Mouse (Mus musculus) neural tube, embryonic 11.5 days (tissue): ENCODE results near the gene Mxra7. TPM values are rescaled to one million over a fixed set of nuclear protein-coding genes. Genes with fewer than 3 reads are reported as not detected.

Source experiments
- ATAC-seq: fragments of 200-750 bp; cut with Nextera tagmentation; 2 replicates; pipeline ENCODE4 v1.8.0; 2017; ENCODE audit warnings: moderate number of reproducible peaks, mild to moderate bottlenecking, moderate TSS enrichment, moderate library complexity; ENCODE audit not compliant: insufficient read depth, low FRiP score, low TSS enrichment
- DNase-seq: peaks from one replicate; pipeline ENCODE4 v3.0.0-alpha.2; 2015; ENCODE audit warnings: low spot score
- H3K27ac ChIP-seq: fragments of 300-500 bp; sonication (generic); 2 replicates; pipeline ENCODE4 v1.5.1; 2014; ENCODE audit warnings: low read depth, mild to moderate bottlenecking, low read length
- H3K27me3 ChIP-seq: fragments of 300-500 bp; sonication (generic); 2 replicates; pipeline ENCODE4 v1.6.1; 2014; ENCODE audit warnings: mild to moderate bottlenecking, low read length, mixed read lengths; ENCODE audit not compliant: control insufficient read depth, insufficient read depth
- H3K36me3 ChIP-seq: fragments of 300-500 bp; sonication (generic); 2 replicates; pipeline ENCODE4 v1.6.1; 2014; ENCODE audit warnings: mild to moderate bottlenecking, low read length, moderate library complexity, mixed read lengths; ENCODE audit not compliant: control insufficient read depth, insufficient read depth
- H3K4me1 ChIP-seq: fragments of 300-500 bp; sonication (generic); 2 replicates; pipeline ENCODE4 v1.6.1; 2014; ENCODE audit warnings: low read length, mixed read lengths; ENCODE audit not compliant: control insufficient read depth, insufficient read depth
- H3K4me2 ChIP-seq: fragments of 300-500 bp; sonication (generic); 2 replicates; pipeline ENCODE4 v1.6.1; 2014; ENCODE audit warnings: low read depth, mild to moderate bottlenecking, moderate library complexity
- H3K4me3 ChIP-seq: fragments of 300-500 bp; sonication (generic); 2 replicates; pipeline ENCODE4 v1.5.1; 2014; ENCODE audit warnings: low read depth, low read length
- H3K9ac ChIP-seq: fragments of 300-500 bp; sonication (generic); 2 replicates; pipeline ENCODE4 v1.6.1; 2014; ENCODE audit warnings: mild to moderate bottlenecking, low read length
- H3K9me3 ChIP-seq: fragments of 300-500 bp; sonication (generic); 2 replicates; pipeline ENCODE4 v1.6.1; 2016; ENCODE audit warnings: low read length; ENCODE audit not compliant: control insufficient read depth
- WGBS: fragments of 180-500 bp; shearing (Covaris S2); extraction: QIAGEN DNeasy Blood & Tissue Kit; methylation state at CpG from one replicate; pipeline ENCODE4 v1.1.7; 2014; 5-methylcytosine and 5-hydroxymethylcytosine counted together
- polyA plus RNA-seq: library from polyadenylated mRNA; unstranded; fragments of >200 nt; fragmentation: Nextera tagmentation; extraction: Ambion mirVana; gene quantifications from 2 replicates; pipeline ENCODE4 v1.2.1, GENCODE M21; 2014

Mxra7 gene
- polyA plus RNA-seq, 1 experiment from 2014 or later = 51.1 TPM

DNA sequence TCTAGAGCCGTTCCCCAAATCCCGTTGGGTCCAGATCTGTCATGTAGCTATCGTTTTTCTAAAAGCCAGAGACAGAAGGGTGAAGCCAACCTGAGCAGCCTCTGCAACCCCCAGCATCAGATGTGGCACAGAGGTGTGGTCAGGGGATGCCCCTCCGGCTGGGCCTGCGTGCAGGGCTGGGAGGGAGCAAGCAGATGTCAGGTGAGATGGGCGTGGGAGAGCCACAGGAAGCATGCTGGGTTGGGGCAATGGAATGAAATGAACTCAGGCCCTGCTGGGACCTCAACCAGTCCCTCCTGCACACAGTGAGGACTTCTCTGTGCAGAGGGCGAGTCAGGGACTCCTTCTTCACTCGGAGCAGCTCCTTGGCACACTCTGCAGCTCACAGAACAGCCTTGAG is 18.3 kb downstream of the Mxra7 start:
- Histone ChIP-seq H3K9ac (no peak overlapping the region), H3K4me1 (peaks cover 42% of the 10 kb centered on the region), H3K9me3 (no peaks in the 10 kb centered on the region), H3K4me2 (no peak overlapping the region), H3K36me3 (no peaks in the 10 kb centered on the region), H3K4me3 (no peak overlapping the region), H3K27ac (no peak overlapping the region), H3K27me3 (no peaks in the 10 kb centered on the region)
- ATAC-seq (no peak), DNase-seq (no peak)
- WGBS = 74% methylated on average over 8 of the region's 8 CpGs

GRCm38 (mm10) chr11:116808811-116809395 is 18.9 kb downstream of the Mxra7 start:
- no peak for DNase-seq
- Histone ChIP-seq H3K4me2 (no peak overlapping the region), H3K4me3 (no peak overlapping the region), H3K9ac (no peak overlapping the region), H3K9me3 (no peaks in the 10 kb centered on the region), H3K27ac (no peak overlapping the region), H3K4me1 (peaks cover 36% of the 10 kb centered on the region), H3K36me3 (no peaks in the 10 kb centered on the region), H3K27me3 (no peaks in the 10 kb centered on the region)
- WGBS = 81% methylated on average over 11 of the region's 11 CpGs
- ATAC-seq = no peak

DNA sequence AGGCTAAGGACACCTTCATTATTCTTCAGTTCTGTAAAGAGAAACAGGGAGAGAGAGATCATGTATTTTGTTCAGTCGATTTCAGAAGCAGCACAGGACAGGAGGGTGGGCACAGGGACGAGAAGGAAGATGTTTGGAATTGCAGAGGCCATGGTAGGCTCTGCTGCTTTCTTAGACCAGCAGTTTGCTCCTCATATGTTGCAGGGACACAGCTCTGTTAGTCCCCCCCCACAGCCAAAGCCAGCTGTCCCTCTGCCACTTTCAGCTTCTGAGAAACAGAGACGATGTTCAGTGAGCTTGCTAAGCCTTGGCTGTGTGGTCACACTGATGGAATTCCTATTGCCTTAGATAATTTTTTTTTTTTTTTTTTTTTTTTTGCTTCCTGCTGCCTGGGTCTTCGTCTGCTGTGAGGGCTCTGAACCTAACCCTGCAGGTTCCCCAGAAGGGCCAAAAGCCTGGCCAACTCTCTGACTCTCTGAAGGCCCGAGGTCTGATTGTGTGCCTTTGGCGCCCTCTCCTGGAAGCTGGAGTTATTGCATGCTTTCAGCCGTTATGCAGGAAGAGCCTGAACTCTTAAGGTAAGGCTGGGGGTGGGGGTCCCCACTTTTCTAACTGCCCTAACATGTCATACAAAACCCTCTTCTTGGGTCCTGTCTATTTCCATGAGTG is 19.8 kb downstream of the Mxra7 start:
- Histone ChIP-seq H3K27me3 (no peaks in the 10 kb centered on the region), H3K9ac (no peak overlapping the region), H3K36me3 (no peaks in the 10 kb centered on the region), H3K4me2 (no peak overlapping the region), H3K27ac (no peak overlapping the region), H3K4me1 (peaks cover 28% of the 10 kb centered on the region), H3K4me3 (no peak overlapping the region), H3K9me3 (no peaks in the 10 kb centered on the region)
- 32% methylated on average over 7 of the region's 7 CpGs for WGBS
- ATAC-seq = no peak
- peak; percentile 83 for DNase-seq

DNA sequence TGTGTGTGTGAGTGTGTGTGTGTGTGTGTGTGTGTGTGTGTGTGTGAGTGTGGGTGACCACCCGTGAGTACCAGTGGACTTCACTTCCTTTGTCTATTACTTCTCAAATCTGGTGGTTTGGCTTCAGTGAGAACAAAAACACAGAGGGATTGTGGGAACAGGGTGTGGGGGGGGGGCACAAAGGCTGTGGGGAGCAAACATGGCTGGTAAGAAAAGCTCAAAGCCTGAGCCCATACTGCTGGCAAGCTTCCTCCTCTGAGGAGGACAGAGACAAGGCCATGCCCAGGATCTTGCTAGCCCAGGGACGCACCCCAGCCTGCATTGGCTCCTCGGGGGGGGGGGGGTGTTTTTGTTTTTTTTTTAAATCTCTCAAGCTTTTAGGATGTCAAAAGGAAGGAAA is 20.3 kb downstream of the Mxra7 start:
- WGBS = 86% methylated on average over 2 of the region's 3 CpGs
- H3K4me1 ChIP-seq = peaks cover 23% of the 10 kb centered on the region
- no peak overlapping the region for H3K9ac ChIP-seq
- no peaks in the 10 kb centered on the region for H3K36me3 ChIP-seq
- no peak overlapping the region for H3K4me3 ChIP-seq
- DNase-seq = no peak
- no peaks in the 10 kb centered on the region for H3K9me3 ChIP-seq
- H3K27ac ChIP-seq = no peak overlapping the region
- no peak for ATAC-seq
- H3K27me3 ChIP-seq = no peaks in the 10 kb centered on the region
- no peak overlapping the region for H3K4me2 ChIP-seq

DNA sequence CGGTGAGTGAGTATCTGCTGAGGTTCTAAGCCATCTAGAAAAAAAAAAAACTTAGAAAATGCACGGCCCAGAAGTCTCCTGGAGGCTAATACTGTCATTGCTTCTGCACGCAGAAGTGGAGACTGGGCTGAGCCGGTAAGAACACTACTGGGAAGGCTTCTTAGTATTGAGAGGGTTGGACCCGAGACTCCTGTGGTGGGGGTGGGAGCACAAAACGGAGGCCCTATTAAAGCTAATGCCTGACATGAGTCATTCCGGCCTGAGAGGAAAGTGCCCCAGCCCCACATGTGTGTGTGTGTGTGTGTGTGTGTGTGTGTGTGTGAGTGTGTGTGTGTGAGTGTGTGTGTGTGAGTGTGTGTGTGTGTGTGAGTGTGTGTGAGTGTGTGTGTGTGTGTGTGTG is 20.7 kb downstream of the Mxra7 start:
- WGBS = 77% methylated on average over 7 of the region's 7 CpGs
- Histone ChIP-seq H3K36me3 (no peaks in the 10 kb centered on the region), H3K4me2 (no peak overlapping the region), H3K27me3 (no peaks in the 10 kb centered on the region), H3K4me3 (no peak overlapping the region), H3K27ac (no peak overlapping the region), H3K9me3 (no peaks in the 10 kb centered on the region), H3K4me1 (peaks cover 18% of the 10 kb centered on the region), H3K9ac (no peak overlapping the region)
- no peak for ATAC-seq
- no peak for DNase-seq

- WGBS = 85% methylated on average over 15 of the region's 15 CpGs
- H3K27ac ChIP-seq = no peak overlapping the region
- H3K4me1 ChIP-seq = peaks cover 14% of the 10 kb centered on the region
- no peak overlapping the region for H3K4me2 ChIP-seq
- H3K9me3 ChIP-seq = no peaks in the 10 kb centered on the region
- H3K36me3 ChIP-seq = no peaks in the 10 kb centered on the region
- DNase-seq (no peak), ATAC-seq (no peak)
- no peaks in the 10 kb centered on the region for H3K27me3 ChIP-seq
- H3K9ac ChIP-seq = no peak overlapping the region
- no peak overlapping the region for H3K4me3 ChIP-seq
Observed at GRCm38 (mm10) chr11:116806136-116807071, 21.4 kb downstream of the Mxra7 start.

GRCm38 (mm10) chr11:116802709-116803108 is 25.1 kb downstream of the Mxra7 start:
- Histone ChIP-seq H3K4me3 (no peak overlapping the region), H3K9ac (no peak overlapping the region), H3K4me1 (no peaks in the 10 kb centered on the region; the same call in 1 of the 2 replicates), H3K27ac (no peak overlapping the region), H3K36me3 (no peaks in the 10 kb centered on the region), H3K27me3 (no peaks in the 10 kb centered on the region), H3K9me3 (no peaks in the 10 kb centered on the region), H3K4me2 (no peak overlapping the region)
- DNase-seq (no peak), ATAC-seq (no peak)
- WGBS = 83% methylated on average over 5 of the region's 5 CpGs

DNA sequence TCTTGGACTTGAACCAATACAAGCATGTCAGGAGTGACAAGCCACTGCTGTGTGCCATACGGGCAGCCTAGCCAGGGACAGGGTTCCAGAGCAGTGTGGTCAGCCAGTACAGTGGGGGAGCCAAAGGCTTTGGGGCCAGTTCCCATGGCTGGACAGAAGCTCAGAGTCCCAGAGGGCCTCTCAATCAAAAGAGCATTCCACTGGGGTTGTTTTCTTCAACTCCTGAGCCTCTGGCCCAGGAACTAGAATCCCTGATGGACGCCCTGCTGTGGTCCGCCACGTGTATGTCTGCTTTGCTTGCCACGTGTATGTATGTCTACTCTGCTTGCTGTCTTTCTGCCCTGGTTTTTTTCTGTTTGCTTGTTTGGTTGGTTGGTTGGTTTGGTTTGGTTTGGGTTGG is 26.7 kb downstream of the Mxra7 start:
- Histone ChIP-seq H3K4me1 (no peaks in the 10 kb centered on the region; the same call in 1 of the 2 replicates), H3K36me3 (no peaks in the 10 kb centered on the region), H3K9me3 (no peaks in the 10 kb centered on the region), H3K27ac (no peak overlapping the region), H3K4me3 (no peak overlapping the region), H3K4me2 (no peak overlapping the region), H3K27me3 (no peaks in the 10 kb centered on the region), H3K9ac (no peak overlapping the region)
- ATAC-seq (no peak), DNase-seq (no peak)
- 70% methylated on average over 5 of the region's 5 CpGs for WGBS
